Mouse (Mus musculus): Measurements from ENCODE around the gene Xpr1.

Gene Xpr1

GRCm38 (mm10) chr1:155407697-155408576 is 9.3 kb downstream of the Xpr1 start:
- no peak for DNase-seq (ENCODE audit: extremely low spot score, low read depth, low spot score)

- no peak for DNase-seq (ENCODE audit: extremely low spot score, low read depth, low spot score)
Observed at GRCm38 (mm10) chr1:155400056-155400455, 17.2 kb downstream of the Xpr1 start.

DNA sequence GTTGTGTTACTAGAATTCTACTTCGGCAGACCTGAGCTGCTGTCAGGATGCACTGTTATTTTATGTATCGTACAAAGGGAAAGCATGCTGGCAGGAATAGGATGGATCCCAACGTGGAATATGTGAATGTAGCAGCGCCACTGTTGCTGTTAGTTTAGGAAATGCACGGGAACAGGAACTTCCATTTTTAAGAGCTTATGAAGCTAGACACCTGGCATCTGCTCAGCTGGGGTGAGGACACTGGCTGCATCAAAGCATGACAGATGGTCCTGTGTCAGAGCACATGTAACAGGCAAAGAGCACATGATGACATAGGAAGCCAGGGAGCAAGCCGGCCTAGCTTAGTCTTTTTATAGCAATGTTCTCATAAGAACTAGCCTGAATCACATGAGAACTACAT is 22.4 kb downstream of the Xpr1 start:
- DNase-seq (ENCODE audit: extremely low spot score, low read depth, low spot score), result no peak

GRCm38 (mm10) chr1:155394021-155394420 is 23.2 kb downstream of the Xpr1 start:
- no peak for DNase-seq (ENCODE audit: extremely low spot score, low read depth, low spot score)

GRCm38 (mm10) chr1:155392825-155393224 is 24.4 kb downstream of the Xpr1 start:
- no peak for DNase-seq (ENCODE audit: extremely low spot score, low read depth, low spot score)

- DNase-seq (ENCODE audit: extremely low spot score, low read depth, low spot score), result no peak
Observed at GRCm38 (mm10) chr1:155391537-155391936, 25.7 kb downstream of the Xpr1 start.

- DNase-seq (ENCODE audit: extremely low spot score, low read depth, low spot score), result no peak
Observed at GRCm38 (mm10) chr1:155388418-155388817, 28.8 kb downstream of the Xpr1 start.

DNA sequence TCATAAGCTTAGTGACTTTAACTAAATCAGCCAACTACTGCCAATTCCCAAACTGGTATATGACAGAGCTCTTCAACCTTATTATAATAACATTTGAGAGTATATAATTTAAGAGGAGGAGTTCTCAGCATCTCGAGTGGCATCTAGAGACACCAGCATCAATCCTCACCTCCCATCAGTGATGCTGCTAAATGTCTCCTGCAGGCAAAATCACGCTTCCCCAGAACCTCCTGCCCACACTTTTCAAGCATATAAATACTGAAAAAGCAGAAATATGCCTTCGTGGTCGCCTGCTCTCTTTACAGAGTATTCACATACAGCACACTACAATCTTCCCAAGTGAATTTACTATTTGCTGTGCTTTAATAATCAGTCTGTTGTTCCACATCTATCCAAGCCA is 30.7 kb downstream of the Xpr1 start:
- DNase-seq (ENCODE audit: extremely low spot score, low read depth, low spot score), result no peak

DNA sequence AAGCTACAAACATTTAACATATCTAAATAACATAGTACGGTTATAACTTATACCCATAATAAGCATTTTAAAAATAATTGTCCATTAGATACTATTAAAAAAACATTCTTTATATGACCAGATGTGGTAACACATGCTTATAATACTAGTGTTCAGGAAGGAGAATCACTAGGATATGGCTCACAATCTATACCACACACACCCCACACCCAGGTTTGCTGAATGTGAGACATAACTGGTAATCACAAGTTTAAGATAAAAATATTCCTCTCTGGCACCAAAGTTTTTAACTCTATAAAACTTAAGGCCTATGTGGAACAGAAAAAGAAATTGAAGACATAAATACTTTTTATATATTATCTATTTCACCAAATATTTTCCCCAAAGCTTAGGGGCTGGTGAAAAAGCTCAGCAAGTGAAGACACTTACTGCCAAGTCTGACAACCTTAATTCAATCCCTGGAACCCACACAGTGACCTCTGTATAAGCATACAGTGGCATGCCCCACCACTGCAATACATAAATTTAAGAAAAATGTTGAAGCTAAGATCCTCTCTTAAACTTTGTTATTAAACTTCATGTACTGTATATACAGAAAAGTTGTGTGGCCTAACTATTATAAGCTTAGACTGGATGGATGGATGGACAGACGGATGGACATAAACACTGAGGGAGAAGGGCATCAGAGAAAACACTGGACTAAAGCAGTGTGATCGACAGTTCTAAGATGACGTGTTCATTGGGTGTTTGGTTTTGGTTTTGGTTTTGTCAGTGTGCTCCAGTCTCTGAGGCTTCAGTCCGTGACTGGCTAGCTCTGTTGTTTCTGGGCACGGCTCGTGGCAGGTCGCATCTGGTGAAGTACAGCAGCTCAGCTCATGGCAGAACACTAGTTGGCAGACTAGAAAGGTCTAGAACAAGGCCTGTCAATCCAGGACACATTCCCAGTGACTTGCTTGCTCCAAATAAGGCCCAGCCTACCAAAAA is 33.6 kb downstream of the Xpr1 start:
- DNase-seq (ENCODE audit: extremely low spot score, low read depth, low spot score), result no peak

DNA sequence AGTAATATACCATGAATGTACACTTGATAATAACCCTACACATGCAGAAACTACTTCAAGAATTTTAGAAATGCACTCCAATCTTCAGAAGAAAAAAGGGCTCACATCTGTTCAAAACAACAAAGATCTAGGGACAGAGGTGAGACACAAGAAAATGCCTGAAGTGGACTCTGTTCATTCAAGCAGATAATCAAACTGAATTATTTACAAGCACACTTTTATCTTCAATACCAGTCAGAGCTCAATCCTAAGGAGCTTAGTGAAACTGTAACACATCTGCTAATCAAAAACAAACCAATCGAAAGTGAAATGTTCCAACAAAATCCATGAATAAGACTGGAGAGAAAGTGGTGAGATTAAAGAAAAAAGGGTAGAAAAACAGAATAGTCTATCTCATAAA is 35.3 kb downstream of the Xpr1 start:
- no peak for DNase-seq (ENCODE audit: extremely low spot score, low read depth, low spot score)

GRCm38 (mm10) chr1:155379289-155379688 is 37.9 kb downstream of the Xpr1 start:
- DNase-seq (ENCODE audit: extremely low spot score, low read depth, low spot score), result no peak

DNA sequence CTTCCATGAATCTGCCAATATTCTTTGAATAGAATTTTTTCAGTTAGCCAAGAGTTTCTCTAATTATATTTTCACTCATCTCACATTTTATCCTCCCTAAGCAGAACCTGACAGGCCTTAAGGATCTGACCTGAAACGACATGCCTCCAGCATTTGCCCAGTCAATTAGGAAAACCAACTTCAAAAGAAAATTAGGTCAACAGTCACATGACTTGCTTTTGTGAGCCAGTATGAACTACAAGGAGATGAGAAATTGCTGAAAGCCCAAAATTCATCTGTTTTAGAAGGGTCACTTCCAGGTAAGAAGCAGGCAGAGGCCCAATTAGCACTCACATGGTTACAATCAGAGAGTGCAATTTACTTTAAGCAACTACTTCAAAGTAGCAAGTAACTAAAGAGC is 44.4 kb downstream of the Xpr1 start:
- no peak for DNase-seq (ENCODE audit: extremely low spot score, low read depth, low spot score)

- DNase-seq (ENCODE audit: extremely low spot score, low read depth, low spot score), result no peak
Observed at GRCm38 (mm10) chr1:155370075-155370658, 47.0 kb downstream of the Xpr1 start.

- DNase-seq (ENCODE audit: extremely low spot score, low read depth, low spot score), result no peak
Observed at GRCm38 (mm10) chr1:155366366-155366765, 50.8 kb downstream of the Xpr1 start.

DNA sequence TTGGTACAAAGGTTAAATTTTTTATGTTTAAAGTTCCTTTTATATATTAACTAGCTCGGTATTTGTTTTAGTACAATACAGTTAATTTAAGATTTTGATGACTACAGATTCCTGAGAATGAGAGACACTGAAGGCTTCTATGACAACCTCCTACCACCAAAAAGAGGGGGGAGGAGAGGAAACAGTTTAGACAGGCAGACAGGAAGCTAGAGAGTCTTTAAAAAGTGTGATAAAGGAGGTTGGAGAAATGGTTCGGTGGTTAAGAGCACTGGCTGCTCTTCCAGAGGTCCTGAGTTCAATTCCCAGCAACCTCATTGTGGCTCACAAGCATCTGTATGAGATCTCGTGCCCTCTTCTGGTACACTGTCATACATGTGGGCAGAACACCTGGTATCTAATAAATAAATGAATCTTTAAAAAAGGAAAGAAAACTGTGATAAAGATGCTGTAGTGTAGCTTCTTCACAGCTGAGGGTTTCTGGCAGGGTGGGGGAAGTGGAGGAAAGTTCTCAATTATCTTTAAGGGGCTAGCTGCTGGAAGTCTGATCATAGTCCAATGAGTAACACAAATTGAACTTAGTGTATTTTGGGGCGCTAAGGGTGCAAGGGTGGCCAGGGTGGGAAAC is 55.6 kb downstream of the Xpr1 start:
- DNase-seq (ENCODE audit: extremely low spot score, low read depth, low spot score), result no peak

DNA sequence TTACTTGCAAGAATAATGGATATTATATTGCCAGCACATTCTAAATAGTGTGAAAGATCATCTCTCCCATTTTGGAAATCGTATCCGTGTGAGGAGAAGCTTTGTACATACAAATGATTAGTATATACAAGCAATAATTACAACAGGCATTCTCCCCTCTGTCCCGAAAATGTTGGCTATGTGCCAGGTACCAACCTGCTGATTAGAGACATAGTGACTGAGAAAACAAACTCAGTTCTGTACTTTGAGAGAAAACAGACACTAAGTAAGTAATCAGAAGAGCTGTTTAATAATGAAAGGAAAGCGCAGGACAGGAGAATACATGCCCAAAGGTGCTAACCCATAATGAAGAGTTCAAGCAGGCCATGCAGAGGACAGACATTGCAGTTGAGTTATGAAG is 64.1 kb downstream of the Xpr1 start:
- DNase-seq (ENCODE audit: extremely low spot score, low read depth, low spot score), result no peak

GRCm38 (mm10) chr1:155351527-155351926 is 65.7 kb downstream of the Xpr1 start:
- no peak for DNase-seq (ENCODE audit: extremely low spot score, low read depth, low spot score)

- DNase-seq (ENCODE audit: extremely low spot score, low read depth, low spot score), result no peak
Observed at GRCm38 (mm10) chr1:155348491-155348890, 68.7 kb downstream of the Xpr1 start.

- no peak for DNase-seq (ENCODE audit: extremely low spot score, low read depth, low spot score)
Observed at GRCm38 (mm10) chr1:155347339-155347738, 69.9 kb downstream of the Xpr1 start.

DNA sequence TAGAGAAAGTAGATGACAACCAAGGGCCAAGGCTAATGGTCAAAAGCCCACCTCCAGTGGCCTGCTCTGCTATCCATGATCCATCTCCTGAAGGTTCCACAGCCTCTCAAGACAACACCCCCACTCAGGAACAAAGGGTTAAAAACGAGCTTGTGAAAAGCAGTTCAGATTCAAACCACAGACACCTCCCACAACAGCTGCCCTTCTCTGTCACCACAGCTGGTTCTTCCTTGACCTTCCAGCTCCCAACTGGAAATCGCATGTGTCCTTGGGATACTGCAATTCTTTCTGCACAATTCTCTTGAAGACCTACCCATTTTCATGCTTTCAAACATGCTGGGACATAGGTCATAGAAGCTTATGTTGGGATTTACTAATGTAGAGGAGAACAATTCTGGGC is 73.2 kb downstream of the Xpr1 start:
- DNase-seq (ENCODE audit: extremely low spot score, low read depth, low spot score), result no peak

DNA sequence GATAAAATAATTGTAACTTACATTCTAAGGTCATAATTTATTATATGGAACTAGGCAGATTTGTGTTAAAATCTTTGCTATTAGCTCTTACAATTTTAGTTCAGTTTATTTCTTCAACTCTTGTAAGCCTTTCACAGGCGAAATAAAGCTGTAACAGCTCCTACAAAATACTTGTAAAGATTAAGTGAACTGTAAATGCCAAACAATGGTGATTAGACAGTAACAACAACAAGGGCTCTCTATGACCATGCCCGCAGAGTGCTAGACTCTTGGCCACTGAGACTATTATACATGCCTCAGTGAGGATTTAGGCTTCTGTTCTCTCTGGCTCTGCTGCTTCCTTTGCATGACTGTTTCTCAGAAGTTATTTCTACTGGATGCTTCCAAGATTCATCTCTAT is 77.6 kb downstream of the Xpr1 start:
- DNase-seq (ENCODE audit: extremely low spot score, low read depth, low spot score), result no peak
